Mouse (Mus musculus) embryonic facial prominence, embryonic 14.5 days (tissue): Measurements from ENCODE around the gene Znrf3. TPM values are rescaled to one million over a fixed set of nuclear protein-coding genes. Genes with fewer than 3 reads are reported as not detected.

Experiments
- ATAC-seq: fragments of 200-750 bp; cut with Nextera tagmentation; 2 replicates; pipeline ENCODE4 v1.8.0; 2017; ENCODE audit warnings: low read depth, moderate number of reproducible peaks, moderate TSS enrichment
- DNase-seq: peaks from one replicate; pipeline ENCODE4 v3.0.0-alpha.2; 2015; ENCODE audit warnings: low spot score
- H3K27ac ChIP-seq: fragments of 300-500 bp; sonication (generic); replicated peaks from 2 replicates; pipeline ENCODE4 v1.5.1; 2014; ENCODE audit warnings: low read depth, mild to moderate bottlenecking, low read length, moderate library complexity
- H3K27me3 ChIP-seq: fragments of 300-500 bp; sonication (generic); replicated peaks from 2 replicates; pipeline ENCODE4 v1.6.1; 2014; ENCODE audit warnings: low read length; ENCODE audit not compliant: control insufficient read depth, insufficient read depth
- H3K36me3 ChIP-seq: fragments of 300-500 bp; sonication (generic); 2 replicates; pipeline ENCODE4 v1.6.1; 2014; ENCODE audit warnings: low read length, mixed read lengths; ENCODE audit not compliant: control insufficient read depth, insufficient read depth
- H3K4me1 ChIP-seq: fragments of 300-500 bp; sonication (generic); 2 replicates; pipeline ENCODE4 v1.6.1; 2014; ENCODE audit warnings: antibody characterized with exemption, low read length; ENCODE audit not compliant: control insufficient read depth, insufficient read depth
- H3K4me2 ChIP-seq: fragments of 300-500 bp; sonication (generic); 2 replicates; pipeline ENCODE4 v1.6.1; 2014; ENCODE audit warnings: low read depth, mild to moderate bottlenecking, low read length, moderate library complexity, mixed read lengths
- H3K4me3 ChIP-seq: fragments of 300-500 bp; sonication (generic); 2 replicates; pipeline ENCODE4 v1.5.1; 2014; ENCODE audit warnings: low read depth, mild to moderate bottlenecking, low read length
- H3K9ac ChIP-seq: fragments of 300-500 bp; sonication (generic); 2 replicates; pipeline ENCODE4 v1.6.1; 2014; ENCODE audit warnings: low read depth, mild to moderate bottlenecking, low read length, moderate library complexity, mixed read lengths
- H3K9me3 ChIP-seq: fragments of 300-500 bp; sonication (generic); 2 replicates; pipeline ENCODE4 v1.6.1; 2016; ENCODE audit warnings: low read length; ENCODE audit not compliant: control insufficient read depth
- WGBS: fragments of 180-500 bp; shearing (Covaris S2); extraction: QIAGEN DNeasy Blood & Tissue Kit; methylation state at CpG from one replicate; pipeline ENCODE4 v1.1.7; 2014; 5-methylcytosine and 5-hydroxymethylcytosine counted together
- polyA plus RNA-seq: library from polyadenylated mRNA; unstranded; fragments of >200 nt; fragmentation: Nextera tagmentation; extraction: Ambion mirVana; gene quantifications from 2 replicates; pipeline ENCODE4 v1.2.1, GENCODE M21; 2014

The Znrf3 gene
- polyA plus RNA-seq, 1 experiment from 2014 or later: 9.2 TPM

DNA sequence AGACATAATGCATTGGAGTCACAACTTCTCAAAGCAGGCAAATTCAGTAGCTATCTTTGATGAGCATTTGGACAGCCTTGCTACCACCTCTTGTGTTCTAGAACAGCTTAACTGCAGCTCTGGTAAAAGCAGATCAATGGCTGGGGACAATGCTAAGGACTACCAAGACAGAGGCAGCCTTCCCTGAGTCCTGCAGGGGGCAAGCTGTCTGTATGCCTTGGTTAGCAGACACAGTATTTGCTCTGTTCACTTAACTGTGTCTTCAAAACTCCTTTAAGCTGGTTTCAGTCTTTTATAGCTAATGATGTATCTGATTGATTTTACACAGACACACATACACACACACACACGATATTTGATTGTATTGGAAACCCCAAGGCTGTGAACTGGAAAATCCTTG is 117.0 kb downstream of the Znrf3 start:
- H3K36me3 ChIP-seq: no peaks in the 10 kb centered on the region
- H3K9ac ChIP-seq: no peak overlapping the region
- 62% methylated on average over 1 of the region's 1 CpGs for WGBS
- no peaks in the 10 kb centered on the region for H3K9me3 ChIP-seq
- no peak overlapping the region for H3K4me3 ChIP-seq
- H3K27ac ChIP-seq: no peak overlapping the region
- H3K4me1 ChIP-seq: no peaks in the 10 kb centered on the region
- no peak overlapping the region for H3K4me2 ChIP-seq
- ATAC-seq (no peak), DNase-seq (no peak)
- H3K27me3 ChIP-seq: no peaks in the 10 kb centered on the region

GRCm38 (mm10) chr11:5326252-5326651 is 118.4 kb downstream of the Znrf3 start:
- ATAC-seq (no peak), DNase-seq (no peak)
- no peaks in the 10 kb centered on the region for H3K36me3 ChIP-seq
- H3K27ac ChIP-seq: no peak overlapping the region
- no peak overlapping the region for H3K4me3 ChIP-seq
- H3K27me3 ChIP-seq: no peaks in the 10 kb centered on the region
- H3K9ac ChIP-seq: no peak overlapping the region
- 84% methylated on average over 3 of the region's 3 CpGs for WGBS
- H3K9me3 ChIP-seq: no peaks in the 10 kb centered on the region
- H3K4me2 ChIP-seq: no peak overlapping the region
- no peaks in the 10 kb centered on the region for H3K4me1 ChIP-seq

- Histone ChIP-seq H3K9ac (no peak overlapping the region), H3K27me3 (no peaks in the 10 kb centered on the region), H3K36me3 (no peaks in the 10 kb centered on the region), H3K4me1 (no peaks in the 10 kb centered on the region), H3K27ac (no peak overlapping the region), H3K4me3 (no peak overlapping the region), H3K9me3 (no peaks in the 10 kb centered on the region), H3K4me2 (no peak overlapping the region)
- DNase-seq (no peak), ATAC-seq (no peak)
- WGBS: 93% methylated on average over 6 of the region's 6 CpGs
Measured at GRCm38 (mm10) chr11:5325217-5325616, 119.4 kb downstream of the Znrf3 start.

GRCm38 (mm10) chr11:5324296-5324695 is 120.4 kb downstream of the Znrf3 start:
- no peaks in the 10 kb centered on the region for H3K27me3 ChIP-seq

DNA sequence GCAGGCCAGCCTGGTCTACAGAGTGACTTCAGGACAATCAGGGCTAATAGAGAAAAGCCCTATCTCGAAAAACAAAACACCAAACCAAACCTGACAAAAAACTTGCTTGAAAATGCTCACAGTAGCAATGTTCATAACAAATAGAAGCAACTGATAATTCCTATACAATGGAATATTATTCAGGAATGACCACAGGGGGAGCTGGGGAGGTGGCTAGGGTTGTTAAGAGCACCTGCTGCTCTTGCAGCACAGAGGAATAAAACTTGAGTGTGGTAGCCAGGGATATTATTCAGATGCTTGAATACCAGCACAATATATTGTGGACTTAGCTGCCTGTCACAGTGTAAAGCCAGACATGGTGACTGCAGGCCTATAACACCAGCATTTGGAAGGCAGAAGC is 123.0 kb downstream of the Znrf3 start:
- Histone ChIP-seq H3K27ac (no peak overlapping the region), H3K9me3 (no peaks in the 10 kb centered on the region), H3K4me1 (peaks cover 18% of the 10 kb centered on the region), H3K27me3 (no peaks in the 10 kb centered on the region), H3K9ac (no peak overlapping the region), H3K36me3 (no peaks in the 10 kb centered on the region), H3K4me2 (no peak overlapping the region), H3K4me3 (no peak overlapping the region)
- DNase-seq (no peak), ATAC-seq (no peak)
- 92% methylated on average over 1 of the region's 1 CpGs for WGBS

More at GRCm38 (mm10) chr11:5324296-5324695, 120.4 kb downstream of the Znrf3 start:
- Histone ChIP-seq H3K4me3 (no peak overlapping the region), H3K9me3 (no peaks in the 10 kb centered on the region), H3K4me2 (no peak overlapping the region), H3K36me3 (no peaks in the 10 kb centered on the region), H3K27ac (no peak overlapping the region), H3K9ac (no peak overlapping the region), H3K4me1 (no peaks in the 10 kb centered on the region)
- no peak for DNase-seq
- 38% methylated on average over 2 of the region's 2 CpGs for WGBS
- no peak for ATAC-seq

DNA sequence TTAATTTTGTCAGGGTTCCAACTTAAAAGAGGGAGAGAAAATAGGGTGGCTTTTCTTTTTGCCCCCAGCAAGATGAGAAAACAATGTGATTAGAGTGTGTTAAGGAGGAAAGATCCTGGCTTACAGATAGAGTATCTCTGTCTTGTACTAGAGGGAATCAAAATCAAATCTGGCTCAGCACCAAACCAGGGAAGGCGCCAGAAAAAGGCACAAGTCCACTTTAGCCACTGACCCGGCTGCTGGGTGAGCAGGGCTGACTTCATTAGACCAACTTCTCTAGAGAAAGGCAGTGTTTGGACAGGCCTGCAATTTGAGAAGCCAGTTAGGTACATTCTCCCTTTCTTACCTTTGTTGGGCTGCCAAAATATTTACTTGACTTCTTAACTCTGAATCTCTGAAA is 125.7 kb downstream of the Znrf3 start:
- no peak for ATAC-seq
- Histone ChIP-seq H3K27me3 (no peaks in the 10 kb centered on the region), H3K4me2 (no peak overlapping the region), H3K4me1 (peaks cover 28% of the 10 kb centered on the region), H3K9ac (no peak overlapping the region), H3K9me3 (no peaks in the 10 kb centered on the region), H3K36me3 (no peaks in the 10 kb centered on the region), H3K4me3 (no peak overlapping the region), H3K27ac (peak overlapping the region; percentile 9; the same call in 1 of the 2 replicates)
- WGBS: 50% methylated on average over 2 of the region's 2 CpGs
- DNase-seq: no peak

DNA sequence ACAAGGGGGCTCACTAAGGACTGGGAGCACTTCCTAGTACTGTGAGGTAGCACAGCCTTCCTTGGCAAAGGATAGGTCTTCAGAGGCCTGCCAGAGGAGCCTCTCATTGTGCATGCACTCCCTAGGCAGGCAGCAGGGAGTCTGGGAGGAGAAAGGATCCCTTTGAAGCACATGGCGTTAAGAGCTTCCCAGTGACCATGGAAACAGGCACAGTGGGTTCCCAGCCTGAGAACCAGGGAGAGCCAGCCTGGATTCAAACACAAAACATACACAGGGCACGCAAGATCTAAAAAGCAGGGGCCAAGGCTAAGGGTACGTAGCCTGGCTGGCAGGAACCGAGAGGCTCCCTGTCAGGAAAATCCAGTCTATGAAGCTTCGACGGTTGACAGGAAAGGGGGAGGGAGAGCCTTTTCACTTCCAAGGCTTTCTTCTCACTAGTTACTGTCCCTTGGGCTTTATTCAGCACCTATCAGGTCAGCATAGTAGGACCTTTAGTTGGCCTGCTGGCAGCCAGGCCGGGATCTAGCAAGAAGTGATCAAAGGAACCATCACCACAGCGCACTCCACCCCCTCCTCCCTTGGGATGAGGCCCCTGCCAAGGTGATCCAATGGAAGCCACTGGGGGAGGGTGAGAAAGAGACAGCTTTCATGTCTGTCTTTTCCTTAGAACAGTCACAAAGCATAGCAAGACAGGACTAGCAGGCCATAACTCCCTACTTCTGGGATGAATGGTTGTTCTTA is 126.4 kb downstream of the Znrf3 start:
- no peaks in the 10 kb centered on the region for H3K9me3 ChIP-seq
- WGBS: 13% methylated on average over 8 of the region's 8 CpGs
- no peak overlapping the region for H3K9ac ChIP-seq
- peaks cover 35% of the 10 kb centered on the region for H3K4me1 ChIP-seq
- H3K4me3 ChIP-seq: no peak overlapping the region
- no peaks in the 10 kb centered on the region for H3K27me3 ChIP-seq
- H3K27ac ChIP-seq: peak overlapping the region; percentile 9; the same call in 1 of the 2 replicates
- no peak overlapping the region for H3K4me2 ChIP-seq
- peak; percentile 59 for DNase-seq
- H3K36me3 ChIP-seq: no peaks in the 10 kb centered on the region
- ATAC-seq: peak; percentile 56; the same call in 1 of the 2 replicates

GRCm38 (mm10) chr11:5314796-5315195 is 129.9 kb downstream of the Znrf3 start:
- peak overlapping the region; percentile 69 for H3K27ac ChIP-seq

DNA sequence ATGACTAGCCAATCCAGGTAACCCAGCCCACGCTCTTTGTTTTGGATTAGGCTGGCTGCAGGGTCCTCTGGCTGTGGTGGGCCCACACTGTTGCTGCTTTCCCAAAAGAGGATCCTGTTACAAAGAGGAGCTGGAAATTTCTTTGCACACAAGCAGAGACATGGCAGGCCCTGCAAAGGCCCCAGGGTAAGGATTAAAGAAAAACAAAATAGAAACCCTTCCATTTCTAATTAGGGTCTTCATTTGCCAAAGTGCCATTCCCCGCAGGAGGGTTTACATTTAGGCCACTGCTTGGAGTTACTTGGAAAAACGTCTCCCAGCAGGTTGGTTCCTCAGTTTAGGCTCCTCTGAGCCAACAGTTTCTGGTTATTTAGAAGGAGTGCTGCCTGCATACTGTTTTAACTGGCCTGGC is 130.3 kb downstream of the Znrf3 start:
- DNase-seq (peak; percentile 76), ATAC-seq (peak; percentile 77)
- H3K4me1 ChIP-seq: peaks cover 35% of the 10 kb centered on the region
- H3K9ac ChIP-seq: no peak overlapping the region
- peak overlapping the region; percentile 69 for H3K27ac ChIP-seq
- no peaks in the 10 kb centered on the region for H3K36me3 ChIP-seq
- no peaks in the 10 kb centered on the region for H3K9me3 ChIP-seq
- H3K27me3 ChIP-seq: no peaks in the 10 kb centered on the region
- H3K4me3 ChIP-seq: no peak overlapping the region
- 8% methylated on average over 3 of the region's 3 CpGs for WGBS
- no peak overlapping the region for H3K4me2 ChIP-seq

More at GRCm38 (mm10) chr11:5314796-5315195, 129.9 kb downstream of the Znrf3 start:
- no peak overlapping the region for H3K4me2 ChIP-seq
- no peaks in the 10 kb centered on the region for H3K9me3 ChIP-seq
- H3K4me1 ChIP-seq: peaks cover 35% of the 10 kb centered on the region
- DNase-seq (peak; percentile 49), ATAC-seq (no peak)
- H3K36me3 ChIP-seq: no peaks in the 10 kb centered on the region
- no peak overlapping the region for H3K9ac ChIP-seq
- H3K4me3 ChIP-seq: no peak overlapping the region
- H3K27me3 ChIP-seq: no peaks in the 10 kb centered on the region
